Comparison of ENCODE assay signal across 15 mouse cellular contexts in genomic region chr15:65630476-65630875, GRCm38 (mm10).
DNase-seq lines count a peak whose midpoint lies in the region; ATAC-seq lines count a peak whose summit lies in the region.
"Had no signal": no experiment of that assay in that cellular context is flagged by ENCODE, and none has a peak within 500 bp of the region (broad histone marks: within the 10 kb centered on the region; RNA-seq: fewer than 3 reads in every experiment).

No protein-coding gene starts in this region.

- intact Hi-C loops in heart, postnatal 36 days (cut with DNase I) = no loop called here
- intact Hi-C loops in left cerebral cortex, postnatal 25 days (cut with DNase I) = loop anchor here (10.0 kb wide), 1 partner anchor 326 kb away; no protein-coding TSS in a partner anchor

- DNase-seq in cerebellum, postnatal 4 days (ENCODE audit: low spot score in 2 of 2) = no peak
- peak; percentile 65 for DNase-seq in cerebellum, adult 8-10 months
- peak; percentile 59 to 85 for DNase-seq in cerebellum, postnatal 14 days
- no peak for DNase-seq in heart, postnatal 36 days
- DNase-seq in kidney, adult 18-20 months = no peak
- no peak for DNase-seq in left cerebral cortex, postnatal 25 days (ENCODE audit: low spot score in 2 of 2)
- DNase-seq: adrenal gland, postnatal 10 days; B cell, adult 2 months; gastrocnemius, postnatal 14 days; heart, adult 2 months; heart, postnatal 14 days had no signal

- peak; percentile 69 for ATAC-seq in cerebellum, adult (ENCODE audit: insufficient number of reproducible peaks, low FRiP score, low TSS enrichment)
- ATAC-seq: CD4-positive, CD25-positive, alpha-beta regulatory T cell, adult 4 months; forebrain, embryonic 16.5 days; intestine, embryonic 15.5 days had no signal

Comparison
In these comparisons a context has a peak if more than half of its experiments do, and no peak if none do; other contexts are left out.
1. DNase-seq: peak in cerebellum, adult 8-10 months (single experiment) and cerebellum, postnatal 14 days (2 of 2); none in cerebellum, postnatal 4 days (0 of 2), heart, postnatal 36 days (0 of 2), kidney, adult 18-20 months (single experiment) and left cerebral cortex, postnatal 25 days (0 of 2).